Mouse (Mus musculus) lung, embryonic 16.5 days (tissue): ENCODE measurements around the gene Golim4. TPM values are rescaled to one million over a fixed set of nuclear protein-coding genes. Genes with fewer than 3 reads are reported as not detected.

Experiments
- ATAC-seq: fragments of 200-750 bp; cut with Nextera tagmentation; 2 replicates; pipeline ENCODE4 v1.8.0; 2017; ENCODE audit warnings: low read depth, mild to moderate bottlenecking, moderate library complexity
- H3K27ac ChIP-seq: fragments of 300-500 bp; sonication (generic); 2 replicates; pipeline ENCODE4 v1.5.1; 2014; ENCODE audit warnings: mild to moderate bottlenecking, control low read depth, low read length
- H3K27me3 ChIP-seq: fragments of 300-500 bp; sonication (generic); 2 replicates; pipeline ENCODE4 v1.6.1; 2014; ENCODE audit warnings: low read depth, low read length, mixed read lengths; ENCODE audit not compliant: control insufficient read depth, insufficient read depth
- H3K36me3 ChIP-seq: fragments of 300-500 bp; sonication (generic); 2 replicates; pipeline ENCODE4 v1.6.1; 2014; ENCODE audit warnings: low read length; ENCODE audit not compliant: control insufficient read depth, insufficient read depth
- H3K4me1 ChIP-seq: fragments of 300-500 bp; sonication (generic); replicated peaks from 2 replicates; pipeline ENCODE4 v1.6.1; 2014; ENCODE audit warnings: low read length, mixed read lengths; ENCODE audit not compliant: control insufficient read depth, insufficient read depth
- H3K4me2 ChIP-seq: fragments of 300-500 bp; sonication (generic); 2 replicates; pipeline ENCODE4 v1.6.1; 2014; ENCODE audit warnings: low read depth, low read length, control low read depth
- H3K4me3 ChIP-seq: fragments of 300-500 bp; sonication (generic); 2 replicates; pipeline ENCODE4 v1.5.1; 2014; ENCODE audit warnings: mild to moderate bottlenecking, low read length, control low read depth
- H3K9ac ChIP-seq: fragments of 300-500 bp; sonication (generic); 2 replicates; pipeline ENCODE4 v1.6.1; 2014; ENCODE audit warnings: low read length, control low read depth
- H3K9me3 ChIP-seq: fragments of 300-500 bp; sonication (generic); 2 replicates; pipeline ENCODE4 v1.6.1; 2016; ENCODE audit warnings: low read length; ENCODE audit not compliant: control insufficient read depth
- WGBS: fragments of 180-500 bp; shearing (Covaris S2); extraction: QIAGEN DNeasy Blood & Tissue Kit; methylation state at CpG from one replicate; pipeline ENCODE4 v1.1.7; 2014; 5-methylcytosine and 5-hydroxymethylcytosine counted together
- polyA plus RNA-seq: library from polyadenylated mRNA; unstranded; fragments of >200 nt; fragmentation: Nextera tagmentation; extraction: Ambion mirVana; gene quantifications from 2 replicates; pipeline ENCODE4 v1.2.1, GENCODE M21; 2015

Gene Golim4
- polyA plus RNA-seq, 1 experiment from 2014 or later, result 51.9 TPM

DNA sequence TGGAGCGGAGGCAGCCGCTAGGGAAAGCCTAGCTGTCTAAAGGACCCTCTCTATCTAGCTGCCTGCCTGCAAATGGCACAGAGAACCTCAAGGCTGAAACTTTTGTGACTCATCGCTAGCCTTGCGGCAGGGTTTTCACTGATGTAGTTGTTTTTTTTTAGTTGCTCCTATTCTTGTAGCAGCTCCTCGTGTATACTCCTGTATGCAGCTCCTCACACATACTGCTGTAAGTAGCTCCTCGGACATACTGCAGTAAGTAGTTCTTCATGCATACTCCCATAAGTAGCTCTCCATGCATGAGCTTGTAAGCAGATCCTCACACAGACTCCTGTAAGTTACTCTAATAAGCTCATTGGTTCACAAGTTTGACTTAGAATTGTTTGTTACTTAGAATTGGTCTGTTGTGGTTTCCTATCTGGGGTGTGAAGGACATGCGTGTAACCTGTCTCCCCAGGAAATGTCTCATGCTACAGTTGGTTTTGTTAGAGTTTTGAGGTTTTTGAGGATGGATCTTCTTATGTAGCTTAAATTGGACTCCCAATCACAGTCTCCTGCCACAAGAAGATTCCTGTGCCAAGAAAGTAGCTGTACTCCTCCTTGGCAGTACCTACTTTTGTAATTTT, 26.7 kb downstream of the Golim4 start:
- Histone ChIP-seq H3K27ac (no peak overlapping the region), H3K9me3 (peaks cover 5% of the 10 kb centered on the region; the same call in 1 of the 2 replicates), H3K4me3 (no peak overlapping the region), H3K36me3 (no peaks in the 10 kb centered on the region), H3K27me3 (no peaks in the 10 kb centered on the region), H3K9ac (no peak overlapping the region), H3K4me1 (no peaks in the 10 kb centered on the region), H3K4me2 (no peak overlapping the region)
- no peak for ATAC-seq
- WGBS, result 85% methylated on average over 7 of the region's 7 CpGs

DNA sequence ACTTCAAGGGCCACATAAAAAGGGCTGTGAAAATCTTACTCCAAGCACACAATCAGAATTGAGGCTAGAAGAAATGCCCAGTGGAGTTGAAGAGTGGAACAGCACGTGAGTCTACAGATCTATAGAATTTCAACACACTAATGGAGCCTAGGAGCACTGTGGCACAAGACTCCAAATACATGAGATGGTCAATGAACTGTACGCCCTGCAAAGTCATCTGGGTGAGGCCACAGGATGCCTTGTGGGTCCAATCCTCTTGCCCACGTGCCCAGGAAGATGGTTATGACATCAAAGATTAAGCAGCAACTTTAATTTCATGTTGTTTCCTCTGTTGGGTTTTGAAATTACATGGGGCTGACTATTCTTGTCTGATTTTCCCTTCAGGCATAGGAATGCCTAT, 30.4 kb downstream of the Golim4 start:
- H3K27me3 ChIP-seq, result no peaks in the 10 kb centered on the region
- no peak overlapping the region for H3K27ac ChIP-seq
- no peak overlapping the region for H3K4me2 ChIP-seq
- ATAC-seq, result no peak
- no peaks in the 10 kb centered on the region for H3K9me3 ChIP-seq
- 78% methylated on average over 3 of the region's 3 CpGs for WGBS
- no peak overlapping the region for H3K9ac ChIP-seq
- no peak overlapping the region for H3K4me3 ChIP-seq
- H3K36me3 ChIP-seq, result no peaks in the 10 kb centered on the region
- H3K4me1 ChIP-seq, result no peaks in the 10 kb centered on the region; the same call in 1 of the 2 replicates

DNA sequence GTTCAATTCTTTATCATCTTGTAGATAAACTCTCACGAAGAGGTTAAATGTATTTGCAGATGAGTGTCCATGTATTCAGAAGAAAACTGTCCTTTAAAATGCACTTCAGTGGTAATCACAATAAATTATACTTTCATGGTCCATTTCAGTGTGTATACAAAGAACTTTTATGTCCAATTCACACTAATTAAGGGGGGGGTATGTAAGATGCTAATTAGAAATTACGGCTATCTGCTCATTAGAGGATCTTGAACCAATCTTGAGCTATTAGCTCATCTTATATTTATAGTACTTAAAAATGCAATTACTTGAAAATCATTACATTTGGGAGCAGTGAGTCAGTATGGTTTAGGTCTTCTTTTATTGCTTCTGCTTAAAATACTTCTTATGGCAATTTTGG, 31.6 kb downstream of the Golim4 start:
- Histone ChIP-seq H3K27me3 (no peaks in the 10 kb centered on the region), H3K36me3 (no peaks in the 10 kb centered on the region), H3K4me2 (no peak overlapping the region), H3K4me1 (peaks cover 3% of the 10 kb centered on the region; the same call in 1 of the 2 replicates), H3K27ac (no peak overlapping the region), H3K4me3 (no peak overlapping the region), H3K9me3 (no peaks in the 10 kb centered on the region), H3K9ac (no peak overlapping the region)
- no peak for ATAC-seq
- WGBS, result 78% methylated on average over 2 of the region's 2 CpGs

DNA sequence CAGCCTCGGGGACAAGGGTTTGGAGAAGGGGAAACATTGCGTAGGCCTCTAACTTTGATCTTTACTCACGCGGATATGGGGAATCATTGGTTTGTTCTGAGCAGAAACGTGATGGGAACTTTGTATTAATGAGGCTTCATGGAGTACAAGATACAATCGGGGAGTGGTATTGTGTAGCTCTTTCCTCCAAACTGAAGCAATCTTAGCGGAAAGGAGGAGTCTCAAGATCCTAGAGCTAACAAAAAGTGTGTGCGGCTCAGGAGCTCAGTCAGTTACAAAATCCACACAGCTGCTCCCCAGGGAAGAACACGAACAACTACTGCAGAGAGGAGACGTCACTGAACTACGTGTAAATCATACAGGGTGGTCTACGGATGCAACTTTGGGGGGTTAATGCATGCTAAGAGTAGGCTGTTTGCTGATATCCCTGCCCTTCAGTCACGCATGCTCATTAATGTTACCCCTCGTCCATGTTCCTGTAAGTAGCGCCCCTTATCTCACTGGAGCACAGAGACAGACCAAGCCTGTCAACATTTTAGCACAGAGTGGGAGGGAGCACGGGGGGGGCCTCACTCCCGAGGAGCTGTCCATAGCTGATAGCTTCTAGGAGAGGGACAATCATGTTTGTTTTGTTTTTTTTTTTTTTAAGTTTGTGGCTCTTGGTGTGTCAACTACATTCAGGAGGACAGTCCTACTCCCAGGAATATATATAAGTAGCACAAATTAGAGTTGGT, 38.8 kb downstream of the Golim4 start:
- H3K4me1 ChIP-seq, result peaks cover 6% of the 10 kb centered on the region; the same call in 1 of the 2 replicates
- no peak overlapping the region for H3K9ac ChIP-seq
- H3K4me2 ChIP-seq, result no peak overlapping the region
- no peak overlapping the region for H3K27ac ChIP-seq
- no peaks in the 10 kb centered on the region for H3K27me3 ChIP-seq
- 66% methylated on average over 17 of the region's 17 CpGs for WGBS
- H3K36me3 ChIP-seq, result no peaks in the 10 kb centered on the region
- ATAC-seq, result no peak
- no peaks in the 10 kb centered on the region for H3K9me3 ChIP-seq
- no peak overlapping the region for H3K4me3 ChIP-seq

DNA sequence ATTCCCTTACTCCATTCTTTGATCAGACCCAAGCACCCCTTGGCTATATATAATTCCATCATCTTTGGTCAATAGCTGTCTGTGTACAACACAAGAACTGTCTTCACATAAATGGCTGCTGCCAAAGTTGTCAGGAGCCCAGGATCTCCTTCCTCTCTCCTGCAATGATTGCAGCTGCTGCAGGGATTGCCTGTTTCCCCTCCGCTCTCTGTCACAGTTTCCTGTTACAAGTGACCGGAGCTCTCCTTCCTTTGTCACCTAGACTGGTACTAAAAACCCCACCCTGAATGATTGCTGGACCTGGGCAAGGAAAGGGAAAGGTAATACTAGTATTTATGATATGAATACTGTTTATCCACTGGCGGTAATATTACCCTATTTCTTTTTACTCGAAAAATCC, 44.0 kb downstream of the Golim4 start:
- Histone ChIP-seq H3K27me3 (no peaks in the 10 kb centered on the region), H3K36me3 (no peaks in the 10 kb centered on the region), H3K9ac (no peak overlapping the region), H3K4me2 (no peak overlapping the region), H3K27ac (no peak overlapping the region), H3K4me3 (no peak overlapping the region), H3K4me1 (0 out of 2 replicates have a peak, but pooled peaks cover 3% of the 10 kb centered on the region), H3K9me3 (no peaks in the 10 kb centered on the region)
- WGBS, result 75% methylated on average over 4 of the region's 4 CpGs
- ATAC-seq, result no peak

DNA sequence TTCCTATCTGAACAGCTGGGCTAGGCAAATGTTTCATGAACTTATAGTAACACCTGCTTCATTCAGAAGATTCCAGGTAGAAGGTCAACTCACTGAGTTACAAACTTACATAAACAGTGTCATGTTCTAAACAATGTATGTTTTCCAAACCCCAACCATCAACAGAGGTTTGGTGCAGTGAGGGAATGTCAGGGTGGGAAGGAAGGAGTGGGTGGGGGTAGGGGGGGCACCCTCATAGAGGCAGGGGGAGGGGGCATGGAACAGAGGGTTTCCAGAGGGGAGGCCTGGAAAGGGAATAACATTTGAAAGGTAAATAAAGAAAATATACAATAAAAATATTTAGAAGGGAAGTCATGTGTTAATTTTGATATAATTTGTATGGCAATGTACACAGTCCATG, 46.0 kb downstream of the Golim4 start:
- peaks cover 6% of the 10 kb centered on the region for H3K36me3 ChIP-seq
- H3K27ac ChIP-seq, result no peak overlapping the region
- no peaks in the 10 kb centered on the region for H3K9me3 ChIP-seq
- H3K27me3 ChIP-seq, result no peaks in the 10 kb centered on the region
- no peak overlapping the region for H3K4me2 ChIP-seq
- no peaks in the 10 kb centered on the region for H3K4me1 ChIP-seq
- H3K9ac ChIP-seq, result no peak overlapping the region
- H3K4me3 ChIP-seq, result no peak overlapping the region
- no peak for ATAC-seq

DNA sequence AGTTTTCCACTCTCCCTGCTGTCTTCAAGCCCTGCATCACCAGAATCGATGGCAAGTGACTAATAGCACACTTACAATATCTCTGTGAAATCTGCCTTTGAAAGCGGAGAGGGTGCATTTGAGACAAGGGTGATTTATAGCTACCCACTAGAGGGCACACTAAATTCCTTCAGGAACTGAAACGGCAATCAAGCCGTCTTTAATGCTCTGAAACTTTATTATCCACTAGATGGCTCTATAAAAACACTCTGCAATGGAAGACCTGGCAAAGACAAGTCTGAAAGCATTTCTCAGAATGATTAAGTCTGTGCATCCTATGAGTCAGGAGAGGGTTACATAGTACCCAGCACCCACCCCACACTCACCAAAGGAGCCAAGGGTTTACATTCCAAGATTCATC, 46.5 kb downstream of the Golim4 start:
- WGBS, result 9% methylated on average over 4 of the region's 4 CpGs
- no peaks in the 10 kb centered on the region for H3K9me3 ChIP-seq
- no peak overlapping the region for H3K4me3 ChIP-seq
- H3K4me1 ChIP-seq, result no peaks in the 10 kb centered on the region
- peak; percentile 54 for ATAC-seq
- H3K4me2 ChIP-seq, result no peak overlapping the region
- no peaks in the 10 kb centered on the region for H3K27me3 ChIP-seq
- peaks cover 6% of the 10 kb centered on the region for H3K36me3 ChIP-seq
- no peak overlapping the region for H3K27ac ChIP-seq
- no peak overlapping the region for H3K9ac ChIP-seq

DNA sequence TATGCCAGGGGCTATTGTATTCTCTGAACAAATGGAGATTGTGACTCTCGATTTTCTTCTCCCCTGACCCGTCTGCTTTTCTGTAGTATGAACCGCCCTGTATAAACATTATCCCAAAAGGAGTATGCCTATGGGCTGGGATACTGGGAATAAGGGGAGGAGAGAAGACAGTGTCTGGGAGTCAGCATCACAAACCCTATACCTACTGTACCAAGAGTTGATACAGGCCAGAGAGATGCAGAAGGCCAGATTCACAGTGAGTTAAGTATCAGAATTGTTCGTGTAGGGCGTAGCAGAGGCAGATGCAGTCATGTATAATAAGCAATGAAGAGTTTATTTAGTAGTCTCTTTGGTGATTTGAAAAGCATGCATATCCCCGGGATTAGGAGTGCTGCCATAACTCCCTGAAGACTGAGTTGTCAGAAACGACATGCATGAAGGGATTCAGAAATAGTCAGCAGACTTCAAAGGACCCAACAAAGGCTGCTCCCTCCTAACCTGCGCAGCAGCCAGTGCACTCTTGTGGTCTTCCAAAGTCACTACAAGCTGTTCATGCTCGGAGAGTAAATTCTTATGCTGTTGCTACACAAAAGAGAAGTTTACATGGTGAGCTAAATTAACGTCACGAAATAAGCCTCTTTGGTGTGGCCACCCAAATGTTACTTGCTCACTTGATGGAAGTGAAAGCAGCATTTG, 54.7 kb downstream of the Golim4 start:
- Histone ChIP-seq H3K4me2 (no peak overlapping the region), H3K4me1 (no peaks in the 10 kb centered on the region), H3K9me3 (no peaks in the 10 kb centered on the region), H3K27me3 (no peaks in the 10 kb centered on the region), H3K9ac (no peak overlapping the region), H3K4me3 (no peak overlapping the region), H3K36me3 (peaks cover 14% of the 10 kb centered on the region), H3K27ac (no peak overlapping the region)
- ATAC-seq, result no peak
- WGBS, result 83% methylated on average over 11 of the region's 11 CpGs

DNA sequence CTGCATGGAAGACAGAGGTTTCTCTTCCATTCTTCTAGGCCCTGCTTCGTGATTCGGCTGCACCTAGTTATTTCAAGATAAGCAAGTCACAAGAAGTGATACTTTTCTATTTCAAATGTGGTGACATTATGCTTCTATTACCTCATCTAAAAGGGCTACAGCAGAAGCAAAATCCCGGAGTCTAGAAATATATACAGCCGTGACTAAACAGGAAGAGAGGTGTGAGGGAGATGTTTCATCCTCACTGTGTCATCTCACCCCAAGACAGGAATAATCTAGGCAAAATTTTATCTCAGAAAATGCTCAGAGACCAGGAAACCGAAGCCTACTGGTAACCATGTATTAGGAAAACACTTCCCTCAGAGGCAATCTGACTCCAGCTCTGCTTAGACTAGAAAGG, 61.7 kb downstream of the Golim4 start:
- H3K9ac ChIP-seq, result no peak overlapping the region
- no peak overlapping the region for H3K4me2 ChIP-seq
- ATAC-seq, result no peak
- H3K9me3 ChIP-seq, result no peaks in the 10 kb centered on the region
- H3K4me1 ChIP-seq, result no peaks in the 10 kb centered on the region
- no peak overlapping the region for H3K27ac ChIP-seq
- no peak overlapping the region for H3K4me3 ChIP-seq
- peaks cover 15% of the 10 kb centered on the region for H3K36me3 ChIP-seq
- H3K27me3 ChIP-seq, result no peaks in the 10 kb centered on the region
- 74% methylated on average over 5 of the region's 5 CpGs for WGBS
